ENCODE assay signal across 13 mouse cellular contexts in genomic region chr4:13242480-13242828, GRCm38 (mm10).
DNase-seq lines count a peak whose midpoint lies in the region; ATAC-seq and TF ChIP-seq lines count a peak whose summit lies in the region.
"Had no signal": no experiment of that assay in that cellular context is flagged by ENCODE, and none has a peak within 500 bp of the region (broad histone marks: within the 10 kb centered on the region; RNA-seq: fewer than 3 reads in every experiment).

No protein-coding gene starts in this region.

- no peak for TF ChIP-seq EP300 in heart, postnatal 0 days (IDR thresholded peaks at IDR 0.05; ENCODE audit: low read depth)

- WGBS in heart, postnatal 0 days: 79% methylated on average over 2 of the region's 2 CpGs
- WGBS in embryonic facial prominence, embryonic 10.5 days: 50% methylated on average over 2 of the region's 2 CpGs
- WGBS in embryonic facial prominence, embryonic 12.5 days: 36% methylated on average over 2 of the region's 2 CpGs
- WGBS in limb, embryonic 12.5 days: 14% methylated on average over 2 of the region's 2 CpGs
- WGBS in midbrain, embryonic 13.5 days: 84% methylated on average over 2 of the region's 2 CpGs

- H3K4me1 ChIP-seq in heart, postnatal 0 days (ENCODE audit: control insufficient read depth, insufficient read depth): peaks cover 19% of the 10 kb centered on the region
- H3K4me1 ChIP-seq in embryonic facial prominence, embryonic 10.5 days: peaks cover 48% of the 10 kb centered on the region
- H3K4me1 ChIP-seq in embryonic facial prominence, embryonic 12.5 days: peaks cover 19% of the 10 kb centered on the region; the same call in 1 of the 2 replicates
- peaks cover 28% of the 10 kb centered on the region for H3K4me1 ChIP-seq in limb, embryonic 12.5 days (replicated peaks)
- peaks cover 18% of the 10 kb centered on the region for H3K4me1 ChIP-seq in midbrain, embryonic 13.5 days (replicated peaks)

- H3K4me3 ChIP-seq in heart, postnatal 0 days (ENCODE audit: low read depth, low read length): no peak overlapping the region
- H3K4me3 ChIP-seq in embryonic facial prominence, embryonic 10.5 days: no peak overlapping the region
- no peak overlapping the region for H3K4me3 ChIP-seq in embryonic facial prominence, embryonic 12.5 days
- H3K4me3 ChIP-seq in limb, embryonic 12.5 days (replicated peaks): no peak overlapping the region
- H3K4me3 ChIP-seq in midbrain, embryonic 13.5 days (replicated peaks): no peak overlapping the region
- H3K4me3 ChIP-seq: forebrain, embryonic 15.5 days; hindbrain, embryonic 13.5 days had no signal

- TF ChIP-seq CTCF in heart, postnatal 0 days (IDR thresholded peaks at IDR 0.05; ENCODE audit: low read depth): no peak

- no peak overlapping the region for H3K9ac ChIP-seq in heart, postnatal 0 days (replicated peaks; ENCODE audit: low read depth, low read length)
- H3K9ac ChIP-seq in embryonic facial prominence, embryonic 12.5 days: no peak overlapping the region
- H3K9ac ChIP-seq in limb, embryonic 12.5 days (replicated peaks): no peak overlapping the region
- no peak overlapping the region for H3K9ac ChIP-seq in midbrain, embryonic 13.5 days (replicated peaks)
- H3K9ac ChIP-seq: forebrain, embryonic 15.5 days; hindbrain, embryonic 13.5 days; liver, embryonic 14.5 days had no signal

- H3K27ac ChIP-seq in heart, postnatal 0 days (ENCODE audit: low read depth): peak overlapping the region; percentile 46
- H3K27ac ChIP-seq in embryonic facial prominence, embryonic 10.5 days (replicated peaks): peak overlapping the region; percentile 73
- peak overlapping the region; percentile 68 for H3K27ac ChIP-seq in embryonic facial prominence, embryonic 12.5 days
- peak overlapping the region; percentile 86 for H3K27ac ChIP-seq in limb, embryonic 12.5 days
- no peak overlapping the region for H3K27ac ChIP-seq in midbrain, embryonic 13.5 days
- H3K27ac ChIP-seq: forebrain, embryonic 15.5 days; hindbrain, embryonic 13.5 days; liver, embryonic 14.5 days had no signal

- H3K4me2 ChIP-seq in heart, postnatal 0 days (ENCODE audit: low read depth, low read length): no peak overlapping the region
- no peak overlapping the region for H3K4me2 ChIP-seq in embryonic facial prominence, embryonic 12.5 days (replicated peaks)
- H3K4me2 ChIP-seq in limb, embryonic 12.5 days: peak overlapping the region; percentile 25
- no peak overlapping the region for H3K4me2 ChIP-seq in midbrain, embryonic 13.5 days (replicated peaks)
- H3K4me2 ChIP-seq: forebrain, embryonic 15.5 days; hindbrain, embryonic 13.5 days had no signal

- H3K36me3 ChIP-seq in heart, postnatal 0 days (replicated peaks; ENCODE audit: control insufficient read depth, insufficient read depth, low read length): no peaks in the 10 kb centered on the region
- H3K36me3 ChIP-seq in embryonic facial prominence, embryonic 10.5 days (replicated peaks): no peaks in the 10 kb centered on the region
- H3K36me3 ChIP-seq in embryonic facial prominence, embryonic 12.5 days: no peaks in the 10 kb centered on the region
- no peaks in the 10 kb centered on the region for H3K36me3 ChIP-seq in limb, embryonic 12.5 days
- H3K36me3 ChIP-seq in midbrain, embryonic 13.5 days: no peaks in the 10 kb centered on the region
- H3K36me3 ChIP-seq: forebrain, embryonic 15.5 days; hindbrain, embryonic 13.5 days had no signal

- no peak for DNase-seq in heart, postnatal 0 days (ENCODE audit: low spot score)
- DNase-seq in heart, adult 8-10 months (ENCODE audit: low spot score): no peak
- no peak for DNase-seq in embryonic facial prominence, embryonic 10.5 days (ENCODE audit: low spot score)
- DNase-seq in testis, postnatal 14 days (ENCODE audit: low spot score): no peak
- DNase-seq: adrenal gland, adult 2 months; cerebellum, adult 9-10 months; gastrocnemius, postnatal 10 days had no signal

- no peak for ATAC-seq in heart, postnatal 0 days (ENCODE audit: insufficient read depth, low read depth)
- ATAC-seq in embryonic facial prominence, embryonic 12.5 days (ENCODE audit: insufficient number of reproducible peaks, insufficient read depth, low FRiP score, low TSS enrichment): peak; percentile 15; the same call in 1 of the 2 replicates
- ATAC-seq in limb, embryonic 12.5 days (ENCODE audit: insufficient number of reproducible peaks, insufficient read depth, low FRiP score, low TSS enrichment, low read depth): no peak
- ATAC-seq in midbrain, embryonic 13.5 days: no peak
- ATAC-seq: forebrain, embryonic 15.5 days had no signal

- no peaks in the 10 kb centered on the region for H3K9me3 ChIP-seq in heart, postnatal 0 days (replicated peaks; ENCODE audit: control insufficient read depth, low read length)
- H3K9me3 ChIP-seq in embryonic facial prominence, embryonic 10.5 days: no peaks in the 10 kb centered on the region
- H3K9me3 ChIP-seq in embryonic facial prominence, embryonic 12.5 days: no peaks in the 10 kb centered on the region
- H3K9me3 ChIP-seq in limb, embryonic 12.5 days: no peaks in the 10 kb centered on the region
- no peaks in the 10 kb centered on the region for H3K9me3 ChIP-seq in midbrain, embryonic 13.5 days
- H3K9me3 ChIP-seq: forebrain, embryonic 15.5 days; hindbrain, embryonic 13.5 days had no signal

- H3K27me3 ChIP-seq in heart, postnatal 0 days (ENCODE audit: control insufficient read depth, insufficient read depth, low read length): no peaks in the 10 kb centered on the region
- no peaks in the 10 kb centered on the region for H3K27me3 ChIP-seq in embryonic facial prominence, embryonic 10.5 days (replicated peaks; ENCODE audit: low read depth, poor library complexity, severe bottlenecking)
- no peaks in the 10 kb centered on the region for H3K27me3 ChIP-seq in embryonic facial prominence, embryonic 12.5 days
- H3K27me3 ChIP-seq in limb, embryonic 12.5 days: no peaks in the 10 kb centered on the region
- no peaks in the 10 kb centered on the region for H3K27me3 ChIP-seq in midbrain, embryonic 13.5 days
- H3K27me3 ChIP-seq: forebrain, embryonic 15.5 days; hindbrain, embryonic 13.5 days had no signal
